Mouse (Mus musculus) T-helper 17 cell (primary cell): ENCODE measurements around the gene Cend1.
"Not testable (repeated sequence)": the region's sequence is repeated elsewhere in the genome, so short reads cannot be mapped to it uniquely, and the experiment has no call there.

ENCODE experiments used
- in situ Hi-C, 2 experiments: fragments of 300-600 bp; cut with MboI, MseI; formaldehyde crosslinking; loops; 1 replicate in 1 of 2; 2 replicates in 1 of 2; pipeline ENCODE4 v1.15.1; 2025; ENCODE audit warnings: high pct_unique_total_duplicates in 2 of 2

The Cend1 gene

DNA sequence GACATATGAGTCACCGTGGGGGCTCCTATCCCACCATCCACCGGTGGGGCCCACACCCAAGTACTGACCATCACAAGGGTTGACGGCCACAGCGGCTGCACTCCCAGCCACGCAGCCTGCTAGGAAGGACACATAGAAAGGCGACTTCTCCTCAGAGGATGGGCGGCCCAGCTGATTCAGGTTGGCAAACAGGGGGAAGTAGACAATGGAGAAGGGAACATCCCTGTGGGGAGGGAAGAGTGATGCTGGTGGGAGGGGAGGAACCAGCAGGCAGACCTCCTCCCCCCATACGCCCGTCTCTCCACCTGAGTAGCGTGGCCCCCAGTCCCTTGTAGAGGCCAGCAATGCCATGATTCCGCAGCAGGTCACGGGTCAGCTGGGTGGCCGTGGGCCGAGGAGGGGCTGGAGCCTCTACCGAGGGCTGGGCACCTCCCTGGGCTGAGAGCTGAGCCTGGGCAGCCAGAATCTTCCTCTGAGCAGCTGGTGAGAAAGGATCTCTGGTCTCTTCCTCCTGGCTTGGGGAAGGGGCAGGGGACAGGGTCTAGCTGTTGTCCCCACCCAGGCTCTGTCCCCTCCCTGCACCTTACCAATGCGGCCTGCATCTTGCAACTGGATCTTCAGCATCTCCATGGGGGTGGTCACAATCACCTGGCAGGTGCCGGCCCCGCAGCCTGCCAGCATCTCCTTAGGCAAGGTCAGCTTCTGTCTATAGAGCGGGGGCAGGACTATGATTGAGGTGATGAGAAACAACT is 2.3 kb upstream of the Cend1 start:
- in situ Hi-C loops, result no loop called here

- in situ Hi-C loops, result no loop called here
These were observed 1.4 kb upstream of the Cend1 start for GRCm38 (mm10) chr7:141430585-141431240.

DNA sequence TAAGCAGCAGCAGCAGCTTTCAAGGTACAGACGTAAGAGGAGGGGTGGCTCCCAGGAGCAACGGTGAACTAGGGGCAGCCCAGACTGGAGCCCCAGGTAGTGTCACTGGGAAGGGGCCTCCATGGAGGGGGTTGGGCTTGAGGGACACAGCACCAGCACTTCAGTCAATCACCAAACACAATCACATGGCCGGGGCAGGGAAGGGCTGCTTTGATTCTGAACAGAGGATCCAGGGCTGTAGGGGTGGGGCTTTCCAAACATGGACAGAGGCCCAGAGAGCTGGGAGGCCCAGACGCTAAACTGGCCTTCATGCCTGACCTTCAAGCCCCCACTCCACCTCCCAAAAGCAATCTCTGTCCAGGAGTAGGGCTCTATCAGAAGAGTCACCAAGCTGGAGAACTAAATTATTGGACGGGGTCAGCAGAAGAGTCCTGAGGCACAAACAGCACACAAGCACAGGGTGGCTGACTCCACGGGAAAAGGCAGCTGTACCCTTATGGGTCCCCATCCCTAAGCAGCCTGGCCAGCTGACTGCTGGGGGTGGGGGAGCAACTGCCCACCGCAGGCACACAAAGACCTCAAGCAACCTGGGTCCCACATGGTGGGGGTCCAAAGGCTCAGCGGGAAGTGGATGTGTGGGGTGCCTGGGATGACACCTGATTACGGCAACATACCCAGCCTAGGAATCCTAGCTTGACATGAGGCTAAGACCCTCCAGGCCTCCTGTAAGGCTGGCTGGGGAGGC is 721 bp upstream of the Cend1 start:
- in situ Hi-C loops, result no loop called here

GRCm38 (mm10) chr7:141428701-141429100 is 590 bp downstream of the Cend1 start:
- in situ Hi-C loops, result no loop called here

DNA sequence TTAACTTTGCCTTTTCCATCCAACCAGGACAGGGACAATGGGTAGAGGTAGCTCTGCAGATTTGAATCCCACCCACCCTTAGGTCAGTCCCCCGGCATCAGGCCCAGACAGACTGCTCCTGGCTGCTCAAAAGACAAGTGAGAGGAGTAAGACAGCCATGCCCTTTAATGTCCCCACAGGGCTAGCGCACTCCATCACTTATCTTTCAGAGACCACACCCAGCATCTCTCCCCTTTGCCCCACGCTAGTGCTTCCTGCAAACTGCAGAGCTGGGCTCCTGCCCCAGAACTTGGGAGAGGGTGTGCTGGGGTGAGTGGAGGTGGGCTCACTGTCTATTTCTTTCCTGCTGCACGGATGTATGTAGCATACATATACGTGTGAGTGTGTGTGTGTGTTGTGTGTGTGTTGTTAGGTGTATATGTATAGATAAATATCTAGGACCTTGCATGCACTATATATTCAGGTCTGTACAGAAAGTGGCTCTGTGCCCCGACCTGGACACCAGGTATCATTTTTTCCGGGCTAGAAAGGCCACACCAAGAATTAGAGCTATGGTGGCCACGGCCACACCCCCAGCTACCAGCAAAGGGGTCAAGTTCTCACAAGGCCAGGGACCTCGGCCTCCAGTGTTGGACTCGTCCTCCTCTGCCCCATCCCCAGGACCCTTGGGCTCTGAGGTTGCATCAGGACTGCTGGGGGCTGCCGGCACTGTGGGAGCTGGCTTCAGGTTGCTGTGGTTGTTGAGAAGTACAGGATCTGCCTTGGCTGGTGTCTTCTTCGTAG is 2.2 kb downstream of the Cend1 start:
- in situ Hi-C loops, result no loop called here

DNA sequence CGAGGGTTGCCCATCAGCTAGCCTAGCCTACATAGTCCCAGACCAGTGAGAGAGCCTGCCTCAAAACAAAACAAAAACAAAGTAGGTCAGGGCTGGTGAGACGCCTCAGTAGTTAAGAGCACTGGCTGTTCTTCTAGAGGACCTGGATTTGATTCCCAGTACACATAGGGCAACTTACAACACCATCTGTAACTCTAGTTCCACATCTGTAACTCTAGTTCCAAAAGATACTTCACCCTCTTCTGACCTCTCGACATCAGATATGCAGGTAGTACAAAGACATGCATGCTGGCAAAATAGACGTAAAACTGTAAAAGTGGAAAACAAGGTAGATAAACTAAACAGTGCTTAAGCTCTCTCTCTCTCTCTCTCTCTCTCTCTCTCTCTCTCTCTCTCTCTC is 5.5 kb downstream of the Cend1 start:
- in situ Hi-C loops, result no loop called here

- in situ Hi-C loops, result no loop called here
These were observed 9.1 kb downstream of the Cend1 start for GRCm38 (mm10) chr7:141420030-141420702.

DNA sequence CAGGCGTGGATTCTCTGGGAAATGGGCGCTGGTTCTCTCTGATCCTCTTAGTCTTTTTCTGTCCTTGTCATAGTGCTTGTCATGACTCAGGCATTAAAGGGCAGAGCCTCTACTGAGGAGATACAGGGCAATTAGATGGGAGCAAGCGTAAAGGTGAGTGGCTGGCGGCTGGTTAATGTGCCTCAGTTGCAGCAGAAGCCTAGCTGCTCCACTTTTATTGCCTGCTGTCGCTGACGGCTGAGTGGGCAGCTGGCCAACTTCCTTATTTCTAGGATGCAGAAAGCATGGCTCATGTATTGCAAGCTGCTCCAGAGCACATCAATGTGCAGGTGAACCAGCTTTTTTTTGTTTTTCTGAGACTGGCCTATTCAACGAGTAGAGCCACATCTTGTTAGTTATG is 10.3 kb downstream of the Cend1 start:
- in situ Hi-C loops, result no loop called here

DNA sequence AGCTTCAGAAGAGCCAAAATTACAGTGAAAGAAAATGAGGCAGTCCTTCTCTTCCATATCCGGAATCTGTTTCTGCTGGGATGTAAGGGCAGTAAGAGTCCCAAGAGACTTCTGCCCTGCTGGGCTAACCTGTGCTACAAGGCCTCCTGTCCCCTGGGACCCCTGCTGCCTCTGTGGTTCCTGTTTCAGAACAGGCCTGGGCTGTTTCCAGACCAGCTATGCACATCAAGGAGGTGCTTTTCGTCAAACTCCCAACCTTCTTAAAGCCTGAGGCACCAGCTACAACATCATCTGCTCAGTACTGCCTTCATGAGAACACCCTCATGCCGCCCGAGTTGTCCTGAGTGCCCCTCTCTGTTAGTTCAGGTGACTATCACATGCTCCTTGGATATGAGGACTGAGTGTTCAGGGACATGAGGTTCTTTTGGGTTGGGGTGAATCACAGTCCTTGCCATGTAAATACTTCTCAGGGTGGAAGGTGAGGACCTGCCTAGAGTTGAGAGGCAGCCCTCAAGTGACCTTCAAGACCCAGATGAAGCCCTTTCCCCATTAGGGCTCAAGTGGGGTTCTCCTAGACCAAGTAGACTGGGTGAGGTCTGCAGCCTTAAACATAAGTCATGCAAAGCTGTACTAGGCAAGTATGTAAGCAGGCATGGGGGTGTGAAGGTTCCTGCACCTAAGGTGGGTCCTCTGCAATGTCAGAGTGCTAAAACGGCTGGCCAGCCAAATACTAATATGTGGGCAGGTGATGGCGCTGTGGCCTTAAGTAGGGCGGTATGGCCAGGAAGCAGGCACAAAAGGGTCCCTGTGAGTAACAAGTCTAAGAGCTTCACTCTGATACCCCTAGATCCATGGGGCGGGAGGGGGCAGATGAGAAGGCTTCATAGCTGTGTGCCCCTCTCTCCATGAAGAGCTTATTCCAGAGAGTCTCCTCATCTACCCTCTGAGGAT is 11.3 kb downstream of the Cend1 start:
- in situ Hi-C loops, result no loop called here

DNA sequence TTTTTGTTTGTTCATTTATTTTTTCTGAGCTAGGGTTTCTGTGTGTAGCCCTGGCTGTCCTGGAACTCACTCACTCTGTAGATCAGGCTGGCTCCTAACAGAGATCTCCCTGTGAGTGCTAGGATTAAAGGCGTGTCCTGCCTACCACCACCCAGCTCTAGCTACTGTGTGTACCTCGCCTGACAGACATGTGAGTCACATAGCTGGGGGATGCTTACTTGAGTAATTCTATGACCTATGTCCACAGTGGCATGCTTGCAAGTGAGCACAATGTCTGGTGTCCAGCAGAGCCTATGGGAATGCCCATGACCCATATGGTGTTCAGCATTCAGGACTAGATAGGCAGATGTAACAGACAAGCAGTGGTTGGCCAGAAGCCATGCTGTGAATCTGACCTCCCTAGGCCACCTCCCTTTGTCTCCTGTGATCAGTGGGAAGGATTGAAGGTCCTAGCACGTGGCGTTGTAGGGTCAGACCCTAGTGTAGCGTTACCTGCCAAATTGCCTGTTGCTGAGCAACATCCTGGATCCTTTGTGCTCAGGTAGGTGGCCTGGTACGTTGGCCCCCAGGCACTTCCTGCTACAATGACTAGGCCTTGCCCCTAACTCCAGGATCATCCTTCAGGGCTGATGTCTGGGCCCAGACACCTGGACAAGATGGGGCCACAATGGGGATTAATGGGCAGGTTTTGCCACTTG is 13.0 kb downstream of the Cend1 start:
- in situ Hi-C loops, result no loop called here

DNA sequence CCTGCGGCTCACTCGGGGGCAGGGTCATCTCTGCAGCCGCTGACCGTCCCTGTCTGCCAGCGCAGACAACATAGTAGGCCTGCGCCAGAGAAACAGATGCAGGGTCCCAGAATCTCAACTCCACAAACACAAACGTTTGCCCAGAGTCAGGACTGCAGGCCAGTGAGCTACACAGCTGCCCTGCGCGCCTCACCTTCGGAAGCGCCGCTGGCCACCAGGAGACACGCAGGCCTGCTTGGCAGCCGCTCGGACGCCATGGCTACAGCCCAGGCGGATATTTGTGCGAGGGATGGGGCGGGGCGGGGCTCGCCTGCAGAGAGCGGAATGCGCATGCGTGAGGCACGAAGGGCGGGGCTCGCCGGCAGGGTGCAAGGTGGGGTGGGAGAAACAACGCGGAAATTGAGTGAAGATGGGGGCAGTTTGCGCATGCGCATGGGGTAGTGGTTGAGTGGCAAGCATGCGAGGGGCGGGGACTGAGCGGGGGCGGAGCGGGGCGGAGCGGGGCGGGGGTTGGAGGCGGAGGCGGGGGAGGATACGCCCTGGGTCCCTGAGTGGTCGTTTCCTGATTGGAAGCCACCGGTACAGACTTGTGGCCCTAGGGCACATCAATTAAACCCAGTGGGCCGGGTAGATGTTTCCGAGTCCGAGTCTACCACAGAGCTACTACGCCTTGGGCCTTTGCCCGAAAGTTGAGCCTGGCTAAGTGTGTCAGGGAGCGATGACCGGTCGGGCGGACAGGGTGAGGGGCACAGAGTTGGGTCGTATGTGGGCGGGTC is 15.3 kb downstream of the Cend1 start, which contains the start of gene Gatd1:
TSS of gene Gatd1 (minus strand) at position 328 of the 776 bp plus-strand sequence.
- in situ Hi-C loops, result loop anchor here in 1 of 2 experiments (5.0 kb wide), 1 partner anchor 43 kb away; the partner anchor contains the start of gene Pnpla2

- in situ Hi-C loops, result loop anchor here in 1 of 2 experiments (5.0 kb wide), 1 partner anchor 44 kb away; the partner anchor contains the start of gene Pnpla2
These were observed 16.0 kb downstream of the Cend1 start for GRCm38 (mm10) chr7:141413331-141413730.

DNA sequence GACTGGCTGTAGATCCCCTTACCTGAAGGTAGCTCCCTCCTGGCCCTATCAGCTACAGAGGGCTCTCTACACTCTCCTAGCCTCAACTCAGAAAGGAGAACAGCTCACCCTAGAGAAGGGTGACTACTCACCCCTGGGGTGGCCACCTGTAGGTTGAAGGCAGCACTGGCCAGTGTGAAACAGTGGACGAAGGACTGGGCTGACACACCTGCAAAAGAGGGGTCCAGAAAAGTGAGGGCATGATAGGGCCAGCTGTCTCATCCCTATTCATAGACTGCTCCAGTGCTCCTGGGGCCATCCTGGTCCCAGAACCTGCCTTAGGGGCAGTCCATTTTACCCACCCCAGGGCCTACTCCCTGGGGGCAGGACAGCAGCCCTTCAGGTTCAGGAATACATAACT is 17.6 kb downstream of the Cend1 start:
- in situ Hi-C loops, result loop anchor here in 1 of 2 experiments (5.0 kb wide), 1 partner anchor 46 kb away; the partner anchor contains the start of gene Pnpla2

- in situ Hi-C loops, result loop anchor here in 1 of 2 experiments (5.0 kb wide), 1 partner anchor 47 kb away; the partner anchor contains the start of gene Pnpla2
These were observed 18.7 kb downstream of the Cend1 start for GRCm38 (mm10) chr7:141410631-141411030.

DNA sequence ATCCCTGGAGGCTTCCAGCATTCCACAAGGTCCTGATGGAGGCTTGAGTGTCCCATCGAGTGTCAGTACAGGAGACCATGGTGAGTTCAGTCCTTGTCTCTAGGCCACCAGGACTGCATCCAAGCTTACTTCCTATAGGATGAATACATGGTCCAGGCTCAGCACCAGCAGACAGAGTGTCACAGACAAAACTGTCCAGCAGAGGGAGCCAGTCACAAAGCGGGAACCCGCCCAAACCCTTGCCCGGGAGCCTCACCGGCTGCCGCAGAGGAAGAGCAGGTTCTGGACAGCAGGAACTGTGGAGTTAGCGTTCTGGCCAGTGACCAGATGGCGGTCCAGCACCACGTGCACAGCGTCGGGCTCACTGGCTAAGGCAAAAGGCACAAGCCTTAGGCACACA is 20.5 kb downstream of the Cend1 start:
- in situ Hi-C loops, result no loop called here

- in situ Hi-C loops, result not testable (repeated sequence)
These were observed 21.6 kb downstream of the Cend1 start for GRCm38 (mm10) chr7:141407670-141408069.

DNA sequence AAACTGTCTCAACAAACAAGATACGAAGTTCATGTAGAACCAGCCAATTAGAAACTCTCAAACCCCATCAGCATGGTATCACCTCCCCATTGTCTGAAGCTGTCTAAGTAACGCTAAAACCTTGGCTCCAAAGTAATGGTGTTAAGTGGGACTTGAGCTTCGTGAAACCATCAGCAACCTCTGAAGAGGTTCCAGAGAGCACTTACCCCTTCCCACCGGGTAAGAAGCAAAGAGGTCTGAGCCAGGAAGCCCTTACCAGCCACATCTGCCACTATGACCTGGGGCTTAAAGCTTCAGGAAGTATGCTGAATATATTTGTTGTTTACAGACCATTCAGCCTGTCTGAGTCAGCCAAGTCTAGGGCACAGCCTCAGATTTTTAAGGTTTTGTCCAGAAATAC is 23.8 kb downstream of the Cend1 start:
- in situ Hi-C loops, result no loop called here

DNA sequence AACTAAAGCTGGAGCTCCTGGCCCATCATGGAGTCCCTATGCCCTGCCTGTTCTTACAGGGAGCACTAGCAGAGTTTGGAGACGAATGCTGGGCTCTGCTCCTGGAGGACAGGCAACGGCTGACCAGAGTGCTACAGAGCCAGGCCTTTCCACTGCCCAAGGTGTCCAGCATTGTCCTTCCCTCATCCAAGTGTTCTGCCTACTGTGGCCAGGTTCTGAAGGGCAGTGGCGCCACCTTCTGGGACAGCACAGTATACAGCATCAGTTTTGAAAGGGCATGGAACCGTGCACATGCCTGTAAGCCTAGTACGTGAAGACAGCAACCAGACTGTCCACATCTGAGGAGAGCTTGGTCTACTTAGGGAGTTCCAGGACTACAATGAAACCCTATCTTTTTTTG is 26.0 kb downstream of the Cend1 start:
- in situ Hi-C loops, result no loop called here
